Mouse (Mus musculus) 3T3-L1 (cell line): ENCODE measurements around the gene Mrpl58.

ENCODE experiments used
- DNase-seq: peaks from one replicate; pipeline ENCODE4 v3.0.0-alpha.2; 2015; ENCODE audit warnings: low read depth, low spot score

The Mrpl58 gene

GRCm38 (mm10) chr11:115455619-115456018, 52.1 kb downstream of the Mrpl58 start:
- DNase-seq = no peak

GRCm38 (mm10) chr11:115456182-115456581, 52.6 kb downstream of the Mrpl58 start:
- no peak for DNase-seq

- no peak for DNase-seq
Observed at GRCm38 (mm10) chr11:115457405-115457804, 53.9 kb downstream of the Mrpl58 start.

- no peak for DNase-seq
Observed at GRCm38 (mm10) chr11:115460976-115461375, 57.4 kb downstream of the Mrpl58 start.

GRCm38 (mm10) chr11:115461846-115462242, 58.3 kb downstream of the Mrpl58 start:
- no peak for DNase-seq
